Mouse (Mus musculus) small intestine, adult 2 months (tissue): ENCODE measurements around the gene Cnp.

Source experiments
- CTCF ChIP-seq: fragments of 200-500 bp; IDR thresholded peaks from 2 replicates; pipeline ENCODE4 v1.5.1; 2012; ENCODE audit warnings: low read depth, mild to moderate bottlenecking, control low read depth, inconsistent platforms, low read length, moderate library complexity, mixed read lengths; ENCODE audit not compliant: insufficient replicate concordance, insufficient read length; ENCODE audit errors: extremely low read depth
- POLR2A ChIP-seq: fragments of 200-500 bp; IDR thresholded peaks from 2 replicates; pipeline ENCODE4 v1.6.1; 2012; ENCODE audit warnings: low read depth, mild to moderate bottlenecking, control low read depth, inconsistent platforms, low read length, moderate library complexity

DNA sequence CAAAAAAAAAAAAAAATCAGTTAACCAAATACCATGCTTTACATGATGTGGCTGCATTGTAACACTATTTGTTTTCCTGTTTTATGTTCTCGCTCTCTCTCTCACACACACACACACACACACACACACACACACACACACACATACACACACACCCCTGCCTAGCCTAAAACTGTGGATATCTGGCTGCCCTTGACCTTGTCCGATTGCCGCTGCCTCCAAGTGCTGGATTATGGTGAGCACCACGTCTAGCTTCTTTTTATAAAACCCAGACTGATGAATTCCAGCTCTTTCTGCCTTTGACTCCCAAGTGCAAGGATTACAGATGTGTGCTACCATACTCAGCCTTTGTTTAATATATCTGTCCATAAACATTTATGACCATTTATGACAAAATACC is 42.8 kb downstream of the Cnp start:
- TF ChIP-seq CTCF (no peak), POLR2A (no peak)
